Comparison of ENCODE assay signal across 8 mouse cellular contexts in the genomic region with DNA sequence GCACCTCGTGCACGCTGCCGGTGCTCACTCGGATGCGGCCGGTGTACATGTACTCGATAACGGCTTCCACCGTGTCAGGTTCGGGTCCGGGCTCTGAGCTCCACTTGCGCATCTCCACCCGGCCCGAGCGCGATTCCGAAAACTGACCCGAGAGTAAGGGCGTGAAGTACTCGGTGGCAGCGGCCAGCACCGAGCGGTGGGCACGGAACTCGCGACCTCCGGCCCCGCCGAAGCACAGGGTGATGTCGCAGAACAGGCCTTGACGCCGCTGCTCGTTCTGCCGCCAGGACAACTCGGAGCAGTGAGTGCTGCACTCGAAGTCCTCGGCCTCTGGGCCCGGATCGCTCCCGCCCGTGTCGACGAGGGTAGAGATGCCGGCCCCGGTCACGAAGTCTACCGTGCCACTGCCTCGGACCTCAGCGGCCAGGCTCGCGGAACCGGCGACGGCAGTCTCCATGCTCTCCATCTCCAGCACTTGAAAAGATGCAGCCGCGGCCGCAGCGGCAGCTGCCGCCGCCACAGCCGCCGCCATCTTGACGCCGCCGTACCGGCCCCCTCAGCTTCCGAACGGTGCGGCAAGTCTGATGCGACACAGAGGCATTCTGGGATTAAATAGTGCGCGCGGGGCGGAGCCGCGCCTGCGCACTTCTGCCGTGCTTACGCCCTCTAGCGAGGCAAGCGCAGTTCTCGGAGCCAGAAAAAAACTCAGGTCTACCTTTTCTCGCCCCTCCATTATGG. TPM values are rescaled to one million over a fixed set of nuclear protein-coding genes. Genes with fewer than 3 reads are reported as not detected.
A peak's percentile ranks its signal among the peaks of the same experiment; 100 is the strongest.
DNase-seq lines count a peak whose midpoint lies in the region; ATAC-seq and TF ChIP-seq lines count a peak whose summit lies in the region.

A gene (minus strand): TSS at position 545 of the 738 bp plus-strand sequence.

- dilution Hi-C loops in CH12.LX (cut with MboI; ENCODE audit: extremely low pct_ligation_motif_present, extremely low pct_unique_long_range_greater_than_20kb, low sequenced_read_pairs), result no loop called here

- H3K9ac ChIP-seq in CH12.LX (ENCODE audit: insufficient read depth, low read depth), result peak within 1 kb of the TSS; percentile 83
- H3K9ac ChIP-seq in forebrain, embryonic 12.5 days, result peak within 1 kb of the TSS; percentile 92
- H3K9ac ChIP-seq in heart, postnatal 0 days (replicated peaks; ENCODE audit: low read depth, low read length), result peak within 1 kb of the TSS; percentile 95
- peak within 1 kb of the TSS; percentile 95 for H3K9ac ChIP-seq in liver, embryonic 16.5 days (ENCODE audit: low read depth, low read length)
- peak within 1 kb of the TSS; percentile 96 for H3K9ac ChIP-seq in neural tube, embryonic 13.5 days

- peak; percentile 94 for ATAC-seq in forebrain, embryonic 12.5 days (ENCODE audit: low FRiP score)
- ATAC-seq in heart, postnatal 0 days (ENCODE audit: insufficient read depth, low read depth), result peak; percentile 97
- ATAC-seq in liver, embryonic 16.5 days (ENCODE audit: low read depth), result peak; percentile 94
- peak; percentile 93 for ATAC-seq in neural tube, embryonic 13.5 days (ENCODE audit: low read depth)

- H3K9me3 ChIP-seq in CH12.LX (replicated peaks; ENCODE audit: low read length), result no peaks in the 10 kb centered on the region
- H3K9me3 ChIP-seq in forebrain, embryonic 12.5 days, result no peaks in the 10 kb centered on the region
- H3K9me3 ChIP-seq in heart, postnatal 0 days (replicated peaks; ENCODE audit: control insufficient read depth, low read length), result no peaks in the 10 kb centered on the region
- H3K9me3 ChIP-seq in liver, embryonic 16.5 days (replicated peaks; ENCODE audit: control insufficient read depth, low read length), result no peaks in the 10 kb centered on the region
- no peaks in the 10 kb centered on the region for H3K9me3 ChIP-seq in neural tube, embryonic 13.5 days

- peak within 1 kb of the TSS; percentile 95 to 97 (median 97) for H3K4me3 ChIP-seq in CH12.LX (replicated peaks in 1 of 3; ENCODE audit: low read depth in 2 of 3, low read length in 2 of 3, poor library complexity in 1 of 3)
- H3K4me3 ChIP-seq in forebrain, embryonic 12.5 days (replicated peaks), result peak within 1 kb of the TSS; percentile 92
- peak within 1 kb of the TSS; percentile 100 for H3K4me3 ChIP-seq in heart, postnatal 0 days (ENCODE audit: low read depth, low read length)
- H3K4me3 ChIP-seq in liver, embryonic 16.5 days (ENCODE audit: low read depth, low read length), result peak within 1 kb of the TSS; percentile 92
- peak within 1 kb of the TSS; percentile 97 for H3K4me3 ChIP-seq in neural tube, embryonic 13.5 days
- peak within 1 kb of the TSS; percentile 91 for H3K4me3 ChIP-seq in testis, adult 2 months (ENCODE audit: control insufficient read depth, low read depth, low read length)

- H3K4me2 ChIP-seq in CH12.LX (ENCODE audit: insufficient read depth, low read depth, poor library complexity, severe bottlenecking), result peak within 1 kb of the TSS; percentile 91
- peak within 1 kb of the TSS; percentile 87 for H3K4me2 ChIP-seq in forebrain, embryonic 12.5 days
- H3K4me2 ChIP-seq in heart, postnatal 0 days (ENCODE audit: low read depth, low read length), result peak within 1 kb of the TSS; percentile 99
- H3K4me2 ChIP-seq in liver, embryonic 16.5 days (ENCODE audit: low read depth, low read length), result peak within 1 kb of the TSS; percentile 85
- H3K4me2 ChIP-seq in neural tube, embryonic 13.5 days, result peak within 1 kb of the TSS; percentile 74

- peak within 1 kb of the TSS; percentile 3 for H3K27ac ChIP-seq in CH12.LX (ENCODE audit: insufficient read depth, low read depth)
- peak within 1 kb of the TSS; percentile 89 for H3K27ac ChIP-seq in forebrain, embryonic 12.5 days
- peak within 1 kb of the TSS; percentile 87 for H3K27ac ChIP-seq in heart, postnatal 0 days (ENCODE audit: low read depth)
- H3K27ac ChIP-seq in liver, embryonic 16.5 days (ENCODE audit: low read length), result peak within 1 kb of the TSS; percentile 75
- H3K27ac ChIP-seq in neural tube, embryonic 13.5 days (replicated peaks), result peak within 1 kb of the TSS; percentile 92
- H3K27ac ChIP-seq in testis, adult 2 months (ENCODE audit: control insufficient read depth, insufficient read depth, low read depth, low read length), result peak within 1 kb of the TSS; percentile 95

- TF ChIP-seq POLR2A in CH12.LX (IDR thresholded peaks at IDR 0.05; ENCODE audit: low read depth, low read length), result peak; percentile 99
- TF ChIP-seq POLR2A in testis, adult 2 months (IDR thresholded peaks at IDR 0.05; ENCODE audit: control insufficient read depth, low read depth, low read length), result peak; percentile 99

- no peaks in the 10 kb centered on the region for H3K27me3 ChIP-seq in CH12.LX (replicated peaks)
- H3K27me3 ChIP-seq in forebrain, embryonic 12.5 days, result no peaks in the 10 kb centered on the region
- H3K27me3 ChIP-seq in heart, postnatal 0 days (ENCODE audit: control insufficient read depth, insufficient read depth, low read length), result no peaks in the 10 kb centered on the region
- H3K27me3 ChIP-seq in liver, embryonic 16.5 days (ENCODE audit: control insufficient read depth, insufficient read depth, low read depth, low read length), result no peaks in the 10 kb centered on the region
- H3K27me3 ChIP-seq in neural tube, embryonic 13.5 days, result no peaks in the 10 kb centered on the region
- no peaks in the 10 kb centered on the region for H3K27me3 ChIP-seq in testis, adult 2 months (ENCODE audit: control insufficient read depth, insufficient read depth, low read length)

- peak; percentile 94 for DNase-seq in CH12.LX (ENCODE audit: extremely low read depth)
- DNase-seq in c-Kit-positive CD71-positive TER-119-negative erythroid progenitor cells, embryonic 14.5 days (ENCODE audit: low read depth), result peak; percentile 87
- peak; percentile 95 for DNase-seq in heart, postnatal 0 days (ENCODE audit: low spot score)
- DNase-seq in kidney, postnatal 4 days, result peak; percentile 90 to 94

- peaks cover 3 to 36% of the 10 kb centered on the region in 2 experiments for H3K4me1 ChIP-seq in CH12.LX (ENCODE audit: control insufficient read depth in 1 of 2, insufficient read depth in 2 of 2)
- H3K4me1 ChIP-seq in forebrain, embryonic 12.5 days, result peaks cover 19% of the 10 kb centered on the region
- peaks cover 16% of the 10 kb centered on the region for H3K4me1 ChIP-seq in heart, postnatal 0 days (ENCODE audit: control insufficient read depth, insufficient read depth)
- H3K4me1 ChIP-seq in liver, embryonic 16.5 days (ENCODE audit: control insufficient read depth, low read depth, low read length), result peaks cover 17% of the 10 kb centered on the region
- H3K4me1 ChIP-seq in neural tube, embryonic 13.5 days (replicated peaks), result peaks cover 33% of the 10 kb centered on the region
- peaks cover 7% of the 10 kb centered on the region for H3K4me1 ChIP-seq in testis, adult 2 months (ENCODE audit: control insufficient read depth, insufficient read depth, low read length)

- peak; percentile 47 to 96; a peak in 3 of 4 replicates for TF ChIP-seq CTCF in CH12.LX (conservative IDR thresholded peaks at IDR 0.05 in 1 of 2, IDR thresholded peaks at IDR 0.05 in 1 of 2; ENCODE audit: low read depth in 2 of 2, low read length in 2 of 2)
- peak; percentile 69 for TF ChIP-seq CTCF in heart, postnatal 0 days (IDR thresholded peaks at IDR 0.05; ENCODE audit: low read depth)
- TF ChIP-seq CTCF in testis, adult 2 months (IDR thresholded peaks at IDR 0.05; ENCODE audit: control insufficient read depth, insufficient read depth, insufficient replicate concordance, low read depth, low read length), result peak; percentile 67

- under 1% methylated on average over 83 of the region's 83 CpGs for WGBS in forebrain, embryonic 12.5 days
- WGBS in heart, postnatal 0 days, result under 1% methylated on average over 83 of the region's 83 CpGs
- under 1% methylated on average over 83 of the region's 83 CpGs for WGBS in liver, embryonic 16.5 days (ENCODE audit: insufficient replicate concordance)
- WGBS in neural tube, embryonic 13.5 days, result under 1% methylated on average over 83 of the region's 83 CpGs

- H3K79me2 ChIP-seq in CH12.LX (replicated peaks; ENCODE audit: control insufficient read depth, extremely low read depth, insufficient read depth, poor library complexity, severe bottlenecking), result peaks cover 37% of the 10 kb centered on the region

- in situ Hi-C loops in CH12.LX (cut with MboI; ENCODE audit: low pct_ligation_motif_present, low pct_unique_long_range_greater_than_20kb, low sequenced_read_pairs), result loop anchor here (5.0 kb wide), 1 partner anchor 45 kb away; no protein-coding TSS in a partner anchor

- TF ChIP-seq RAD21 in CH12.LX (IDR thresholded peaks at IDR 0.05; ENCODE audit: low read depth, low read length), result peak; percentile 26

- peak; percentile 10; the same call in 1 of the 2 replicates for TF ChIP-seq EP300 in CH12.LX (IDR thresholded peaks at IDR 0.05; ENCODE audit: low read length)
- 0 out of 2 replicates have a peak, but pooled peaks have one; percentile 17 for TF ChIP-seq EP300 in heart, postnatal 0 days (IDR thresholded peaks at IDR 0.05; ENCODE audit: low read depth)

- H3K36me3 ChIP-seq in CH12.LX (replicated peaks in 1 of 2; ENCODE audit: control insufficient read depth in 1 of 2, insufficient read depth in 1 of 2, low read length in 1 of 2), result peaks cover 12 to 51% of the 10 kb centered on the region in 2 experiments
- peaks cover 20% of the 10 kb centered on the region for H3K36me3 ChIP-seq in forebrain, embryonic 12.5 days (replicated peaks)
- peaks cover 13% of the 10 kb centered on the region for H3K36me3 ChIP-seq in heart, postnatal 0 days (replicated peaks; ENCODE audit: control insufficient read depth, insufficient read depth, low read length)
- no peaks in the 10 kb centered on the region; the same call in 1 of the 2 replicates for H3K36me3 ChIP-seq in liver, embryonic 16.5 days (ENCODE audit: control insufficient read depth, insufficient read depth)
- peaks cover 17% of the 10 kb centered on the region for H3K36me3 ChIP-seq in neural tube, embryonic 13.5 days
- no peaks in the 10 kb centered on the region; the same call in none of the 2 replicates for H3K36me3 ChIP-seq in testis, adult 2 months (ENCODE audit: control insufficient read depth, insufficient read depth, low read length)

TF ChIP-seq in CH12.LX, 34 proteins besides CTCF, POLR2A, EP300 and RAD21 (continues in another document):
- peak; percentile 97 for TF ChIP-seq ZMIZ1 (IDR thresholded peaks at IDR 0.05; ENCODE audit: low read depth, low read length)
- TF ChIP-seq TBP (conservative IDR thresholded peaks at IDR 0.05; ENCODE audit: low read depth, low read length), result peak; percentile 94
- TF ChIP-seq NELFE (IDR thresholded peaks at IDR 0.05; ENCODE audit: low read depth, low read length), result peak; percentile 99

RNA-seq across cellular contexts. Expression of the gene that starts here (rescaled TPM):
- total RNA-seq in CH12.LX (2012; rRNA removed) (19.5 and 24.1 TPM in 2 replicates), CH12.LX (2014; rRNA removed) (12.8 and 13.7 TPM in 2 replicates)
- polyA plus RNA-seq in CH12.LX (2012; ENCODE audit: insufficient read length, low read depth), result 9.8 and 10.1 TPM in 2 replicates
- polyA plus RNA-seq in forebrain, embryonic 12.5 days (2016; fragmentation: Nextera tagmentation; extraction: Ambion mirVana), result 13.9 and 16.7 TPM in 2 replicates
- total RNA-seq in heart, postnatal 0 days (2014; rRNA removed; ENCODE audit: low replicate concordance), result 10.3 and 16.6 TPM in 2 replicates
- polyA plus RNA-seq in heart, postnatal 0 days (2015; fragmentation: Nextera tagmentation; extraction: Ambion mirVana), result 4.6 and 5.3 TPM in 2 replicates
- polyA plus RNA-seq in liver, embryonic 16.5 days (2015; fragmentation: Nextera tagmentation; extraction: Ambion mirVana), result 1.7 and 1.9 TPM in 2 replicates
- polyA plus RNA-seq in neural tube, embryonic 13.5 days (2015; fragmentation: Nextera tagmentation; extraction: Ambion mirVana), result 10.2 and 12.1 TPM in 2 replicates
- polyA plus RNA-seq in testis, adult 2 months (2012; rRNA removed), result 10.2 and 11.2 TPM in 2 replicates

Comparison
In these comparisons a context has a peak if more than half of its experiments do, and no peak if none do; other contexts are left out.
1. Peak in every context shown above with its lines: DNase-seq, ATAC-seq, H3K4me3 ChIP-seq and H3K27ac ChIP-seq.
2. H3K27ac ChIP-seq: peak in every context shown above with its lines; median percentile 95 in testis, adult 2 months; 92 in neural tube, embryonic 13.5 days; 89 in forebrain, embryonic 12.5 days; 87 in heart, postnatal 0 days; 75 in liver, embryonic 16.5 days; 3 in CH12.LX.